Mouse (Mus musculus) lung, adult 2 months (tissue): ENCODE measurements around the gene Rasl10b.

Experiments used
- CTCF ChIP-seq: fragments of 200-500 bp; IDR thresholded peaks from 2 replicates; pipeline ENCODE4 v1.5.1; 2011; ENCODE audit warnings: mild to moderate bottlenecking, low read length, control low read depth; ENCODE audit not compliant: insufficient read depth
- POLR2A ChIP-seq: fragments of 200-500 bp; IDR thresholded peaks from 2 replicates; pipeline ENCODE4 v1.6.1; 2011; ENCODE audit warnings: low read depth, mild to moderate bottlenecking, control low read depth, low read length, borderline replicate concordance; ENCODE audit errors: extremely low read depth

DNA sequence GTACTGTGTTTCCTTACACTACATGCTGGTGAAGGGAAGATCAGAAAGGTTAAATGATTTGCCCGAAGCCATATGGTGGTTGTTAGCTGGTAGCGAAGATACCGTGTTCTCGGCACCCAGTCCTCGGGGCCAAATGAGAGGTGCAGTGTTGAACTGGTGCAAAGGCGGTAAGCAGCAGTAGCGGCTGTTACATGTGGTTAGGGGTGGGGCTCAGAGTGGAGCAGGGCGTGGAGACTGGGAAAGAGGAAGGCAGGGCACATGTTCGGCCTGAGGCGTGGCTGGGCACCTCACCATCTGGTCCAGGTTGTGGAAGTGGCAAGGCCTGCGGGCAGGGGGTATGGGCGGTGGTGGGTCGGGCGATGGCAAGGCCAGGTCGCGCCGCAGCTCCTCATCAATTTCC, 18.0 kb downstream of the Rasl10b start:
- no peak for TF ChIP-seq CTCF
- no peak for TF ChIP-seq POLR2A
